Mouse (Mus musculus) hindlimb bud, embryonic 11.5 days (tissue): ENCODE data around the gene Mtus2.

Source experiments
- DNase-seq: peaks from one replicate; pipeline ENCODE4 v3.0.0-alpha.2; 2012; ENCODE audit warnings: low read depth, low spot score; ENCODE audit errors: extremely low spot score

Gene Mtus2

DNA sequence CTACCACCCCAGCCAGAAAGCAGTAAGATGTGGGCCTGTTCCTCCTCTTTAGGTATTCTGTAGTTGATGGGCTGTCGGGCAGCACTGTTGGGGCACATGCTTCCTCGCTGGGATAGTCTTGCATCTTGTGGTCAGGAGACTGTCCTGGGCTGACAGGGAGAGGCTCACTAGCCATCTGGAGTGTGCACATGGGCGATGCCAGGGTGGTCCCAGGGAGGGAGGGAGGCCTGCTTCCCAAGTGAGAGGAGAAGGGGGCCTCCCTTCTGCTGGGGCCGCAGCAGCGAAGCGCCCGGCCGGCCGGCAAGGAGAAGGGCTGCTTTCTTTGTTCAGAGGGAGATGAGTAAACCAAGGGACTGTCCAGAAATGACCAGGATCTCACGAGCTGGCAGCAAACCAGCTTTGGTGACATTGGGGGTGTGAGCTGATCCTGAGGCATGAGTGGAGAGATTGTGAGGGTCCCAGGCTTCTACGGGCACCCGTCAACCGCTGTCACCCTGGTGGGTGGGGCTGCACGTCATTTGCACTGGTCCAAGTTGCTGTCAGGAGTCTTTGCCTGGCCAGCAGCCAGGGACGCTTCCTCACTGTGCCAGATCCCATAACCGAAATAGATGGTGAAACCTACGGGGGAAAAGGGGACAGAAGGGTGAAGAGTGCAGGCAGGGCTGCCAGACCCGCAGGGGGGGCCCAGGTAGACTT is 375.0 kb downstream of the Mtus2 start:
- DNase-seq = no peak

DNA sequence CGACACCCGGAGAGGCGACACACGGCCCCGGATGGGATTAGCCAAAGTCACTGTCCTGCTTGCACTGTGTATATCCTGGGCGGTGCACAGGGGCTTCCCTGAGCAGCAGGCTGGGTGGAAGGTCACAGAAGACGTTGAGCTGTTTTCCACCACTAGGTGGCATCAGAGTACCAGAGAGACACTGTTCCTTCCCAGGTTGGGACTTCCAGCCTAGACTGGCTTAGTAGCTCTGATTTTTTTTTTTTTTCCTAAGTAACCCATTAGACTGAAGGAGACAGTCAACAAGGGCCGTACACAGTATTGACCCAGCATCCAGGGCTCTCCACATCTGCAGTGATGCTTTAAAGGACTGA is 375.5 kb downstream of the Mtus2 start:
- peak; percentile 79 for DNase-seq

GRCm38 (mm10) chr5:148339126-148339525 is 382.0 kb downstream of the Mtus2 start:
- no peak for DNase-seq

DNA sequence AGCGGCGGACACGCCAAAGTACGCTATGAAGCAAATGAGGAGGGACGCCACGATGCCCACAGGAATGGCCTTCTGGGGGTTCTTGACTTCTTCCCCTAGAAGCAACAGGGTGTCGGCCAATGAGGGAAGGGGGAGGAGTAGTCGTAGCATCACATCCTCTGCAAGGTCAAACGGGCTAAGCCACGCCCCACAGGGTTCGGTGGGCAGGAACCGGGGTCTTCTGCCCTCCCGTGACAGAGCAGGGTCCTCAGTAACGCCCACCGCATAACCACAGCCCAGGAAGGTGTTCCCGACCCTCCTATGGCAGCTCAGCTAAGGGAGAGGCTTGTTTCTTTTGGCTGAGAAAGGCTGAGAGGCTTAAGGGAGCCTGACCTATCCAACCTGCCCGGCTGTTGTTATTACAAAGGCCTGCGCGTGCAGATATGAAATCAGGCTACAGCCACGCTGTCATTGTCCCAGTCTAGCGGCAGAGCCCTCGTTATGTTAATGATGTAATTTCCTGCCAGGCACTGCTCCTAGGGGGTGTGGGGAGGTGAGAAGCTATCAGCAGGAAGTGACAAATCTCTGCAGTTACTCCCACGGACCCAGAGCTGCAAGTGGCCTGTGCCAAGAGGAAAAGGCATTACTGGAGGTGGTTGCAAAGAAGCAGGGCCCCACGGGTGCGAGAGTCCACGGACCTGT is 385.1 kb downstream of the Mtus2 start:
- no peak for DNase-seq

- DNase-seq = no peak
Observed at GRCm38 (mm10) chr5:148344374-148344773, 387.3 kb downstream of the Mtus2 start.

GRCm38 (mm10) chr5:148346543-148346942 is 389.4 kb downstream of the Mtus2 start:
- DNase-seq = no peak

GRCm38 (mm10) chr5:148348153-148348552 is 391.0 kb downstream of the Mtus2 start:
- DNase-seq = no peak

DNA sequence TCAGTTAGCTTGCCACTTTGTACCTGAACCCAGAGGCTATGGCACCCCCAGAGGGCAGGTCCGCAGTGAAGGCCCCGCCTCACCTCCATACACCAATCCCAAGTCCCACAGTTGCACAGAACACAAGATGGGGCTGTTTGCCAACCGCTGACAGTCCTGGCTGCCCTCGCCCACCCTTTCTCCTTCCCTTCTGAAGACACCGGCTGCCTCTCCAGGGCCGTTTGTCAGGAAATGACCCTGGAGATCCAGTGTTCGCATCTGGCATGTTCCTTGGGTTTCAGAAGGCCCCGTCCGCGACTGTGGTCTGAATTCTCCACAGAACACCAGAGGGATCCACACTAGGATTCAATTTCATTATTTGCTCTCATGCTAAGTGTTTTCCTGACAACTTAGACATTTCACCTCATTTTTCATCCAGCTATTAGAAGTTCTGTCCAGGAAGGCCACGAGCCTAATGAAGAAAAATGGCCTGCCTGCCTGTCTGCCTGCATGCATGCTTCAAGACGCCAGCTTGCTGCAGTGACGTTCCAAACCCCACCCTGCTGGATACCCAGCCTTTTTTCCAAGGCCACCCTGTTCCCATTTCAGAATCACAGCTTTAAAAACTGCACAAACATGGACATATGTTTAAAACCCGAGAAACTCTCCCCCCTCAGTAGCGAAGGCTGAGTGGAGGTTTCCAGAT is 392.3 kb downstream of the Mtus2 start:
- DNase-seq = no peak

GRCm38 (mm10) chr5:148353429-148353828 is 396.3 kb downstream of the Mtus2 start:
- no peak for DNase-seq

- DNase-seq = no peak
Observed at GRCm38 (mm10) chr5:148354536-148354935, 397.4 kb downstream of the Mtus2 start.

- DNase-seq = no peak
Observed at GRCm38 (mm10) chr5:148355822-148356221, 398.7 kb downstream of the Mtus2 start.

- DNase-seq = no peak
Observed at GRCm38 (mm10) chr5:148357168-148357567, 400.0 kb downstream of the Mtus2 start.

- no peak for DNase-seq
Observed at GRCm38 (mm10) chr5:148359131-148359530, 402.0 kb downstream of the Mtus2 start.

DNA sequence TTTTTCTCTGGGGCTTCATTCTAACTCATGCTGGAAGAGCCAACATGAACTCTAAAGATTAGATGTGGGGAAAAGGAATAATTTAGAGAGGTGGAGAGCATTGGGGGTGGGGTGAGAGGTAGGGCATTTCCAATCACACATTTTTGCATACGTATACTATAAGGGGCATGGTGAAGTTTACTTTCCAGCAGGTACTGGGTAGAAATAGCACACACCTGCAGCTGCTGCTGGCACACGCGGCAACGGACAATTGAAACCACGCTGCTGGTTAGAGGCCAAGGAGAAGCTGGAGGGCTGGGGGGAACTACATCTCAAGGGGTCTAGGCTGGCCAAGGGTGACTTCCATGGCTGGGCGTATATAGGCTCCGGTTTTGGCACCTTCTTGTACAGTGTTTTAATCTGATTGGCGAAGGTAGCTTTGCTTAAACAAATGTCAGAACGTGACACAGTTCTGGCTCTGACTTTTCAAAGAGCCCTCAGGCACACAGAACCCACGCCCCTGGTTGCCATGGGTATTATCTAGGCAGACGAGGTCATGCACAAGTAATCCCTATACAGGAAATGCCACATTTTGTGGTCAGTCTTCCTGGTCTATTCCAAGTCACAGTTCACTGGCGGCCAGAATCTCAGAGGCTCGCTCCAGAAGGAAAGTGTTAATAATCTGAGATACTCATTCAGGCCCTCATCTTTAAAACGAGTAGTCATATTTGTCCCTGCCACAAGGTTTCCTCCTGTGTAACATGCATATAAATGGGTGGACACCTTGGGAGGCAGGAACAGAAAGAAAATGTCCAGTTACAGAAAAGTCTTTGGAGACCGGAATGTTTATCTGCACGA is 404.0 kb downstream of the Mtus2 start:
- no peak for DNase-seq

DNA sequence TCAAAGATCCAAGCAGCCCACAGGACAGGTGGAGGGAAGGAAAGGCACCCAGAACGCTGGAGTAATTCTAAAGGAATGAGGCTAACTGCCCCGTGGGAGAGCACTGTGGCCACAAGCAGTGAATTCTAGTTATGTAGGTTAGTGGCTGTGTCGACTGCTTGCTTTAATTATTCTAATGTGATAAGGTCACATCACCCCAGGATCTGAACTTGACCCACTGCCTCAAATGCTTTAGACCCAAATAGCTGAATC is 404.6 kb downstream of the Mtus2 start:
- no peak for DNase-seq

GRCm38 (mm10) chr5:148362296-148362695 is 405.2 kb downstream of the Mtus2 start:
- DNase-seq = no peak

- no peak for DNase-seq
Observed at GRCm38 (mm10) chr5:148363441-148364113, 406.5 kb downstream of the Mtus2 start.
